Mouse (Mus musculus) gastrocnemius, postnatal 36 days (tissue): ENCODE measurements around the gene Unc119b. TPM values are rescaled to one million over a fixed set of nuclear protein-coding genes. Genes with fewer than 3 reads are reported as not detected.
"Not testable (repeated sequence)": the region's sequence is repeated elsewhere in the genome, so short reads cannot be mapped to it uniquely, and the experiment has no call there.

Experiments used
- DNase-seq, 2 experiments: peaks; one replicate each; pipeline ENCODE4 v3.0.0; 2022
- intact Hi-C: fragments of 180-260 bp; cut with DNase I; formaldehyde crosslinking; loops from one replicate; pipeline ENCODE4 v1.15.1; 2025
- total RNA-seq, 2 experiments: library from RNA; stranded (reverse); gene quantifications; 2 replicates each; pipeline ENCODE4 v1.2.3; 2021

Gene Unc119b
- total RNA-seq, 2 experiments from 2014 or later: 8.5 to 9.0 TPM

GRCm38 (mm10) chr5:115102231-115102630 is 32.5 kb downstream of the Unc119b start:
- no peak for DNase-seq
- intact Hi-C loops: no loop called here

- no peak for DNase-seq
- intact Hi-C loops: no loop called here
Observed at GRCm38 (mm10) chr5:115100473-115100872, 34.3 kb downstream of the Unc119b start.

GRCm38 (mm10) chr5:115099991-115100390 is 34.8 kb downstream of the Unc119b start:
- DNase-seq: no peak
- intact Hi-C loops: no loop called here

GRCm38 (mm10) chr5:115099530-115099929 is 35.2 kb downstream of the Unc119b start:
- no peak for DNase-seq
- intact Hi-C loops: no loop called here

- intact Hi-C loops: no loop called here
- no peak for DNase-seq
Observed at GRCm38 (mm10) chr5:115098195-115098594, 36.6 kb downstream of the Unc119b start, which contains the start of gene Gm10401. TSS of gene Gm10401 (minus strand) at chr5:115098295.

- intact Hi-C loops: no loop called here
- no peak for DNase-seq
Observed at GRCm38 (mm10) chr5:115091776-115092175, 43.0 kb downstream of the Unc119b start.

- intact Hi-C loops: no loop called here
- no peak for DNase-seq
Observed at GRCm38 (mm10) chr5:115091015-115091414, 43.8 kb downstream of the Unc119b start.

- intact Hi-C loops: no loop called here
- no peak for DNase-seq
Observed at GRCm38 (mm10) chr5:115089592-115090268, 45.0 kb downstream of the Unc119b start.

- intact Hi-C loops: no loop called here
- no peak for DNase-seq
Observed at GRCm38 (mm10) chr5:115085675-115086074, 49.1 kb downstream of the Unc119b start.

GRCm38 (mm10) chr5:115083492-115083891 is 51.3 kb downstream of the Unc119b start:
- intact Hi-C loops: no loop called here
- no peak for DNase-seq

GRCm38 (mm10) chr5:115081636-115082035 is 53.1 kb downstream of the Unc119b start:
- DNase-seq: no peak
- intact Hi-C loops: no loop called here

GRCm38 (mm10) chr5:115076144-115076901 is 58.5 kb downstream of the Unc119b start:
- intact Hi-C loops: loop anchor here (2.0 kb wide), 1 partner anchor 96 kb away; no protein-coding TSS in a partner anchor
- DNase-seq: peak; percentile 47 to 59

- intact Hi-C loops: no loop called here
- no peak for DNase-seq
Observed at GRCm38 (mm10) chr5:115074749-115075148, 60.0 kb downstream of the Unc119b start.

- intact Hi-C loops, DNase-seq: not testable (repeated sequence)
Observed at GRCm38 (mm10) chr5:115073306-115073705, 61.5 kb downstream of the Unc119b start.

Other genes starting within 250 kb of the Unc119b start
- 1 to 10 TPM; 1.2 to 2.7 TPM for gene Oasl2, start 238.0 kb downstream of the Unc119b start, total RNA-seq
- gene Oasl1, start 211.7 kb downstream of the Unc119b start, total RNA-seq: under 1 TPM in 1 of 2 experiments, not detected in 1; 0.59 TPM
- 10 to 100 TPM; 19.2 to 23.1 TPM for gene 2210016L21Rik, start 192.8 kb downstream of the Unc119b start, total RNA-seq
- not detected for gene Hnf1a, start 163.9 kb downstream of the Unc119b start, total RNA-seq
- gene Sppl3, start 123.8 kb downstream of the Unc119b start, total RNA-seq: 10 to 100 TPM; 19.6 to 21.3 TPM
- gene Gm10401, start 36.7 kb downstream of the Unc119b start, total RNA-seq: not detected
- gene Acads, start 15.6 kb downstream of the Unc119b start, total RNA-seq: 10 to 100 TPM; 68.8 to 71.7 TPM
- gene Mlec, start 23.2 kb upstream of the Unc119b start, total RNA-seq: 100 to 1,000 TPM; 163 to 241 TPM
- 1 to 10 TPM; 1.3 to 1.4 TPM for gene Cabp1, start 59.4 kb upstream of the Unc119b start, total RNA-seq
- gene Pop5, start 100.9 kb upstream of the Unc119b start, total RNA-seq: 10 to 100 TPM; 27.9 to 28.2 TPM
- gene Rnf10, start 137.9 kb upstream of the Unc119b start, total RNA-seq: 100 to 1,000 TPM; 243 to 279 TPM
- gene Coq5, start 144.7 kb upstream of the Unc119b start, total RNA-seq: 10 to 100 TPM; 86.7 to 87.0 TPM
- gene Dynll1, start 166.0 kb upstream of the Unc119b start, total RNA-seq: 10 to 100 TPM; 51.5 to 76.5 TPM
- gene Srsf9, start 192.2 kb upstream of the Unc119b start, total RNA-seq: 10 to 100 TPM; 10.7 to 11.0 TPM
- 10 to 100 TPM; 22.0 to 22.2 TPM for gene Gatc, start 206.2 kb upstream of the Unc119b start, total RNA-seq
- 10 to 100 TPM; 16.5 to 19.4 TPM for gene Triap1, start 206.2 kb upstream of the Unc119b start, total RNA-seq
- 10 to 100 TPM; 49.7 to 56.1 TPM for gene Cox6a1, start 214.0 kb upstream of the Unc119b start, total RNA-seq